Mouse (Mus musculus) fibroblast of lung, adult 2 months (primary cell): ENCODE results near the gene Reep1.

ENCODE experiments used
- DNase-seq: peaks from one replicate; pipeline ENCODE4 v3.0.0-alpha.2; 2011; ENCODE audit warnings: low read depth

The Reep1 gene

DNA sequence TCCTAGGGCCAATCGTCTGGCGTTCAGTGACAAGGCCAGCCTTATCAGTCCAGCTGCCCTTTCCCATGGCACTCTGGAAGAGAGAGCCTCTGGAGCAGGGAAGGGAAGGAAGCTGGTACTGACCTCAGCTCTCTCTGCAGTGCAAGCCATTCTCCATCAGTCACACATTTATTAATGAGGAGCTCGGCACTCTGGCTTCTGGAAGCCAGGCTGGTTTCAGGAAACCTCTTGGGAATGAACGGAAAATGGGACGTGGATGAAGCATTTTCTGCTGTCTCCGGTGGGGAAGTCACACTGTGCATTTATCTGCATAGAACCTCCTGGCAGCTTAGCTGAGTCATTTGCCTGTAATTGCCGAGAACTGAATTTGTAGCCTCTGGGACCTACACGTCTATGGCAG, 29.8 kb downstream of the Reep1 start:
- DNase-seq = no peak

DNA sequence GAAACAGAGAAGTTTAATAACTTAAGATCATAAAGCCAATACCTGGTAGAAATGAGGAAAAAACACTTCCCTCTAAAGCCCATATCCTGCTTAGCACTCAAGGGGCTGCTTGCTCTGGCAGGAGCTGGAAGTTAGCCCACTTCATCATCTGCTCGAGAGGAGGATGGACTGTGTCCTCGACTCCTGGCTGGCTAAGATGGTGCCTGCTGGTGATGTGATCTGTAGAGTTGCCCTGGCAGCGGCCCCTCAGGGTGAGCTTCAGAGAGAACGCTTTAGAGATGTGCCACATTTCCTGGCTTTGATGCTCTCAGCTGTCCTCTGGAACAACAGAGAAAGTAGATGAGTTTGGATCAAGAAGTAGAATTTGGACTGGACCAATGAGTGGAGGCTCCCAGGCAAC, 31.2 kb downstream of the Reep1 start:
- DNase-seq = no peak

DNA sequence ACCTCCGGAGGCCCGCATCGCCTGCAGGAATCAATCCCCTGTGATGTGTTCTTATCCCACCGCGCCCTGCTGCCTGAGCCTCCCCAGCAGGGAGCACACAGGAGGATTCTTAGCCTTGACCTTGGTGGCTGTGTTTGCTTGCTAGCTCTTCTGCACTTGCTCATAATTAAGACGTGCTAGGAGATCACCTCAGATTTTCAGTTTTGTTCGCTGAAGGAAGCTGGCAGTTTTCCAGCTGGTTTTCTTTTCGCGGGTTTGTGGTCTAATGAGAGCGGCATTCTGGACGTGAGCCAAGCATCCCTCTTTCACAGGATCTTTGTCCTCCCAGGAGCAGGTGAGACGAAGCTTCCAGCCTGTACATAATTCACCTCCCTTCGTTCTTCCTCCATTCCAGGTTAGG, 33.6 kb downstream of the Reep1 start:
- no peak for DNase-seq

DNA sequence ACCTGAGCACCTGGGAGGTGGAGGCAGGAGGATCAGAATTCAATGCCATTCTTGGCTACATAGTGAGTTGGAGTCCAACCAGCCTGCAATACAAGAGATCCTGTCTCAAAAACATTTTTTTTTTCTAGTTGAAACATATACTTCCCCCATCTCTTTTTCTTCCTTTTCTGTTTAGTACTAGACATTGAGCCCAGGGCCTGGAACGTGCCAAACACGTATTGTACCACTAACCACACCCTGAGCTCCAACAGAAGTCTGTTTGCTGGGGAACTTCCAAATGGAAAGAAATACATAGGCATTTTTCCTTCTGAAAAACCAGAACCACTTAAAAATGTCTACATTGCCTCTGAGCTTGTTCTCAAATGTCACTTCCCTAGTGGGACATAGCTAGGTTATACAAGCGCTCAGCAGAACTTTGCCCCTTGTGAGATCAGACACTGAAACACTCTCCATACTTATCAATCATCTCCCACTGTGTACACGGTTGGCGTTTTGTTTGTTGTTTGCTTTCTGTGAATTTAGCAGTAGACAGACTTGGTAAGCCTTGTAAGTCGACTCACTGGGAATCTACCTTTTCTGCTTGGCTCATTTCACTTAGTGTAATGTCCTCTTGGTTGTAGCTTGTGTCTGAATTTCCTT, 34.8 kb downstream of the Reep1 start:
- DNase-seq = no peak

DNA sequence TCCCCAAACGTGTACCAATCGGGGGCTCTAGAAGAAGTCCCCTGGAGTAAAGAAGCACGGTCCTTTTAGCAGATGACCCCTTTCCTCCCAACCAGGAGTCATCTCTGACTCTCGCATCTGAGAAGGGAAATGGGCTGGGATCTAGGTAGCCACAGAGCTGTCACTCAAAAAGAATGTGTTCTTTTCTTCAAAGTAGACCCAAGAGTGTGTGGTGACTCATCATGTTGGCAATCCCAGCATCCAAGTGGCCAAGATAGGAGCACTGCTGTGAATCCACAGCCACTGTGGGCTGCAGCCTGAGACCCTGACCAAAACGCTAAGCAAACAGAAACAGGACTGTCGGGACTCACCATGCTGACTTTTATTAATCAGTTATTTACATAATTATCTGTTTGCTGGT, 37.6 kb downstream of the Reep1 start:
- DNase-seq = no peak

DNA sequence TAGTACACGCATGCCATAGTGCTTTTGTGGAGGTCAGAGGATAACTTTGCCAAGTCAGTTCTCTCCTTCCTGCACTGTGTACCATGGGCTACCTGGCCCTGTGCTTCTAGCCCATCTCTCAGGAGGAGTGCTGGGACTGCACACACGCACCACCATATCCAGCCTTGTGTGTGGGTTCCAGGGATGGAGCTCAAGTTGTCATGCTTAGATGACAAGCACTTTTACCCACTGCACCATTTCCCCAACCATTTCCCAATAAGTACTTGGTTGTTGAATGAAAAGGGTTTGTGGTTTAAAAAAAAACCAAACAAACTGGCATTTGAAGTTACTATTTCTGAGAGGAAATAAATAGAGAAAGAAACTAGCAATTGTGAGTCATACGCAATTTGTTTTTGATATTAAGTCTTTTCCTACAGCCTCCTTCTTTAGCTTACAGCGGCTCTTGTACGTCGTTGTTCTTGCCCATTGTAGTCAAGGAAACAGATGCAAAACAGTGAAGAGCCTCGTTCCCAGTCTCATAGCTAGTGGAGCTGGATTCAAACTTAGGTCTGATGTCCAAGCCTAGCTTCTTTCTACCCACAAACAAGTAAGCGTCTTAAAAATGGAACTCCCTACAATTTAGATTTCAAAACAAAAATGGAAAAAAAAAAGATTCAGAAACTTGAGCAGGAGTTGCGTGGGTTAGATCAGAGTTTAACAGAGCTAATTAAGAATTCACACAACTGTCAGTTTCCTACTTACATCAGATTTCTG, 38.3 kb downstream of the Reep1 start:
- no peak for DNase-seq

DNA sequence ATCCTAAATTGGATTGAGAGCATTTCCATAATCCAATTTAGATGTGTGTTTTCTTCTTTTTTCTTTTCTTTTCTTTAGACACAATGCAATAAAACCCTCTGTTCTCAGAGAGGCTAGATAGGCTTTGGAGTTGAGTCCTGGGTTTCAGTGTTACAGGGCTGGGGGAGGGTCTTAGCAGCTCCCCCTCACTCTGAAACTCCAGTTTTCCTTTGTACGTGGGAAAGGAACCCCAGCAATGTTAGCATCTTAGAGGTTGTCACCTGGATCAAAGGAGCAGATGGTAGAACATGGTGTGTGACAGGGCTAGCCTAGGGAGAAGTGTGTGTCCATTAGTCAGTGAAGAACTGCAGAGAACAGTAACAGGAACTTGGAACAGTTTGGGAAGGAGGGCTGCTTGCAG, 38.9 kb downstream of the Reep1 start:
- no peak for DNase-seq

DNA sequence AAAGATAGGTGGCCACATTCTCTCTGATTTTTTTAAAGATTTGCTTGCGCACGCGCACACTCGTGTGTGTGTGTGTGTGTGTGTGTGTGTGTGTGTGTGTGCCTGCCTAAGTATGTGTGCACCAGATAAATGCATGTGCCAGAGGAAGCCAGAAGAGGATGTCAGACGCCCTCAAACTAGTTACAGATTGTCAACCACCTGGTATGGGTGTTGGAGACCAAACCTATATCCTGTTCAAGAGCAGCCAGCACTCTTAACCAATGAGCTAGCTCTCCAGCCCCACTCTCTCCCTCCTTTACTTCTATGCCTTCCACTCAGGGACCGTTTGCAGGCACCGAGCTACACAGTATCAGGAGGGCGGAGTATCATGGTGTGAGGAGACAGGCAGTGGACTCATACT, 39.5 kb downstream of the Reep1 start:
- no peak for DNase-seq

DNA sequence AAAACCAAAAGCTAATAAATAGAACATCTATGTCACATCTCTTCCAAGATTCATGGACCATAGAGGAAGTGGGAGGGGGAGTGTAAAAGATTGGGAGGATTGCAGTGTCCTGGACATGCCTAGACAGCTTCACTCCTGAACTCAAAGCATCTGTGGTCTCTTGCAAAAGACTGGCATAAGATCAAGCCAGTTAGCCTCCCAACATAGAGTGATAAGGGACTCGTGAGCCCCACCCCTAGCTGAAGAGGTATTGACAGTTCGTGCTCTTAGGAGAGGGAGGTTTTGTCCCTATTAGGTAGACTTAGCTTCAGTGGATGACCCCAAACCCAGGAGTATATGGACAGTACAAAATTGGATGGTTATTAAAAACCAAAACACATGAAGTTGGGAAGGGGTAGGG, 44.2 kb downstream of the Reep1 start:
- no peak for DNase-seq

DNA sequence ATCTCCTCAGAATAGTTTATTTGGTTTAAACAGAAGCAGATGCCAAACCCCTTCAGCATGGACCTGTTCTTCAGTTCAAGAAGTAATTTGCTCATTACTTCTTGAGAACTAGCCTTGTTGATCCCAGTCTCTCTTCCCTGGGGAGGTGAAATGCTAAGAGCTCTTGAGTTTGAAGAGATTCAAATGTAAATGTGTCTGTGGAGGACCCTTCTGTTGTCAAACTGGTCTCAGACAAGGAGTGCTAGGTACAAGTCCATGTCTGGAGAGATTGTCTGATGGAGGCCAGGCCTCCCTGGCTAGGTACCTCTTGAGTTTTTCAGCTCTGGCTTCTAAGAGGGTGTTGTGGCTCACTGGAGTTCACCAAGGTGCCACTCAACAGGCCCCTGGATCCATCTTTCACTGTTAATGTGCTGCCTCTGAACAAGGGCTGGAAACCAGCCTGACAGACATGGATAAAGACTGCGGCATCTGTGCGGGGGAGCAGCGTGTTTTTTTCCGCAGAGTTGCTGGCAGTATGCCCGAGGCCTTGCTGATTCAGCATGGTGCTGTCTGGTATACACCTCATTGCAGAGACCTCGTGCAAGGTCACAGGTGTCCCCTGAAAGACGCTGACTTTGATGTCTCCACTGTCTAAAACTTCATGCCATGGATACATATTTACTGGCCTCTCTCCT, 45.6 kb downstream of the Reep1 start:
- no peak for DNase-seq

DNA sequence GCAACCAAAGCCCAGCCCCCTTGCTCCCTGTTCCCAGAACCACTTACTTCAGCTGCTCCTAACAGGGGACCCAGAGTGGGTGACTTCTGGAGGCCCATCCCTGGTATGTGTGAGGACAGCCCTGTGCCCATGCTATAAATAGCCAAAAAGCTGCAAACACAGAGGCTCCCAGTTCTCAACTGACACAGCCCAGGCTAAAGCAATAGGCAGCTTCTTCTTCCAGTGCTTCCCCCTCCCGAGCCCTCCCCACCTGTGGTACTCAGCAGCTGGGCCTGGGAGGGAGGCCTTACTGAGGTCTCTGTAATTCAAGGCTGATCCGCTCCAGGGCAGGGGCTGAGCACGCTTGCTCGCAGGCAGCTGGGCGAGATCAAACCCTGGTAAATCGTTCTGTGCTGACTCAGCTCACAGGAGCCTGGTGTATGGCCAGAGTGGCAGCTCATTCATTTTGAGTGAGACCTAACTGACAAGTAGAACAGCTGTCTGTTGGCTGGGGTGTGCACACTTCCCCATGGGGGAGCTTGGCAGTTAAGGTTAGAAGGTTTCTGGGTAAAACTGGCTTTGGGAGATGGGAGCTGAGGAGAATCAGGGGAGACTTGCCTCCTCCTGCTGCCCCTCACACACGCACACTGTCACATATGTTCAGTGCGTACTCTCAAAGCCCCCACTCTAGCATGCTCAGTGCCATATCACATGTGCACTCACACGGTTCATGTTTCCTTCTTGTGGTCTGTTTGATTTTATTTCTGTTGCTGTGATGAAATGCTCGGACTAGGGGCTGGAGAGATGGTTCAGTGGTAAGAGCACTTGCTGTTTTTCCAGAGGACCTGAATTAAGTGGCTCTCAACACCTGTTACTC, 49.9 kb downstream of the Reep1 start:
- peak; percentile 36 for DNase-seq

DNA sequence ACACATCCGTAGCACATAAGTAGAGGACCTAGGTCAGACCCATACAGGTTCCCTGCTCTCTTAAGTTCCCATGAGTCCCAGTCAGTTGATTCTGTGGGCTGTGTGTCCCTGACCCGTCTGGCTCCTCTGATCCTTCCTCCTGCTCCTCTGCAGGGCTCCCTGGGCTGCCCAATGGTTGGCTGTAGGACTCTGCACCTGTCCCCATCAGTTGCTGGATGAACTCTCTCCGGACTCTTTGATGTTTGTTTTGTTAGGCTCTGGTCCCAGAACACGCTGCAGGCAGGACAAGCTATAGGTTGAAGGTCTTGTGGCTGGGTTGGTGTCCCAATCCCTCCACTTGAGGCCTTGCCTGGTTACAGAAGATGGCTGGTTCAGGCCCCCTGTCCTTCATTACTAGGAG, 51.4 kb downstream of the Reep1 start:
- DNase-seq = no peak

DNA sequence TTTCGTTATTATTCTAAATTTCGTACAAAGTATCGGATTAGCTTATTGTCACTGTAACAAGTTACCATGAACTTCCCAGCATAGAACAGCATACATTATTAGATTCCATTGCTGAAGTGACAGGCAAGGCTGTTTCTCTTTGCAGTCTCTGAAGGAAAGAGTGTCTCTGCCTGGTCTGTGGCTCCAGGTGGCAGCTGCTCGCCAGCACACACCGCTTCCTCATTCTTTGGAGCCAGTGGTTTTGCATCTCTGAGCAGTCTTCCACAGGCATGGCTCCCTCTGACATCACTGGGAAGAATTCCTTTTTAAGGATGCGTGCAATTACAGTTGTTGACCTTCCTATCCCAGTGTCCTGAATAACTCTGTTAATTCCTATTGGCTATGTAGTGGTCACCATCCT, 52.7 kb downstream of the Reep1 start:
- no peak for DNase-seq

DNA sequence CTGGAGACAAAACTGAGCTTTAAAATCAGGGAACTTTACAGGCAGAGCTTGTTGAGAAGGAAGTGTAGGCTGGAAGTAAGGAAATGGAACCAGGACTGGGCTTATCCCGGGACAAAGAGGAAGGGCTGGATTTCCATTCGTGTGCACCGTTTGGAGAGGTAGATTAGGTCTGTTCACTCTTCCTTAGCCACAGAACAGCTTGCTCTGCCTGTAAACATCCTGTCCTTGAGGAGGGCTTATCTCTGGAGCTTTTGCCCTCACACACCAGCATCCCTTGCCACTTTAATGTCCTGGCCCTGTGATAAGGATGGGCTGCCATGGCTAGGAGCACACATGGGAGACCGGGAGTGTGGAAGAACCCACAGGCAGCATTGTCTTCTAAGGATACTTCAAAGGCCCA, 60.4 kb downstream of the Reep1 start:
- DNase-seq = no peak

DNA sequence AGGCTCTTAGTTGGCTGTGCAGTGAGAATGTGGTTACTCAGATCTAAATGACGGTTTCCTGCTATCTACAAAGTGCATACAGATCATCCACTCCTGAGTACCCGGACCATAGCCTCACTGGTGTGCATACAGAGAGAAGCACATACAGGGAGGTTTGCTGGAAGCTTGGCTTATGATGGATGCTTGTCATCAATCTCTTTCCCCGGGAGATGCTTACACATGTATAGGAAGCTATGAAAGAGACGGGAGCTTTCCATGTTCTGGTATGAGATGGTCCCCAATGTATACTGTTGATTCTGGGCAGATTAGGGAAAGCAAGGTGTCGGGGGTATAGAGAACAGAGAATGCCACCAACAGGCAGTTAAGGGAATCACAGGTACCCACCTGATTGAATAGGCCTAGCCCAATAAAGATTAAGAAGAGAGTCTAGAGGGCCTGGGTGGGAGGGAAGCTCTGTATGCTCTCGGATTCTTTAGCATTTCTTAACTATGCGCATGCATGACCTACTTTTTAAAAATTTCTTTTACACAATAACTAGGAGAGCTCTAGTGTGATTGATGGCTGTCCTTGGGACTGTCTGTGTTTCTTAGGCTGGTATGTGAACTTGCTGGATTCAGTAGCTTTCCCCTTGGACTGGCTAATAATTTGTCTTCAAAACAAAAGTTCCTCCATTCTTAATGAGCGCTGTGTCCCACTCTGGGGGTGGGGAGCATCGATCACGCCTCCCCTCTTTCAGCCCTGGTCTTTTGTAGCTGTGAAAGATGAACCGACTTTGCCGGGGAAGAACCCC, 62.7 kb downstream of the Reep1 start:
- no peak for DNase-seq

DNA sequence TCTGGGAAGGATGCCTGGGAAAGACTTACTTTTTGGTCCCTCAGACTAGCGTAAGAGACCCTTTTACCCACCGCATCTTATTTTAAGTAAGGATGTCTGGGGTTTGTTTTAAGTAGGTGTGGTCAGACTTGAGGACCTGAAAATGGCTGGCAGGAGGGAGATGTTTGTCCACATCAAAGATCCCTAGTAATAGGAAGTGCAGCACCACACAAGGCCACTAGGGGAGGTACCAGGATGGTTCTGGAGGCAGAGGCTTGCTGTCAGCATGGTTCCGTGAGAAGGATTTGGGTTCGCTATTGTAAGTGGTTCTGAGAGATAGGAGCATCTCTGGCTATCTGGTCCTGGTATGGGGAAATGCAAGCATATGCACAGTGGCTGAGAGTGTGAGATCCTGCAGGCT, 63.5 kb downstream of the Reep1 start:
- DNase-seq = no peak

DNA sequence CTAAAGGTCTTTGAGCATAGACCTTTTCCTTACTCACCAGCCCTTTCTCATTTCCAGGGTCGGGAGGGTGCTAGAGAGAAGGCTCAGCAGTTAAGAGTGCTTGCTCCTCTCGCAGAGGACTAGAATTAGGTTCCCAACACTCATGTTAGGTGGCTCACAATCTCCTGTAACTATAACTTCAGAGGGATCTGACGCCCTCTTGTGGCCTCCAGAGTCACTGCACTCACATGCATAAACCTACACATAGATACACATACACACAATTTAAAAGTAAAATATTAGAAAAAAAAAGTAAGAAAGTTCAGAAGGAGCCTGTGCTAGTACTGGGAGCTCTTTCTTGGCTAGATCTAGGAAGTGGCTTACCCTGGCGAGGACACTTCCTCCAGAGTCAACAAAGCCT, 63.9 kb downstream of the Reep1 start:
- no peak for DNase-seq

DNA sequence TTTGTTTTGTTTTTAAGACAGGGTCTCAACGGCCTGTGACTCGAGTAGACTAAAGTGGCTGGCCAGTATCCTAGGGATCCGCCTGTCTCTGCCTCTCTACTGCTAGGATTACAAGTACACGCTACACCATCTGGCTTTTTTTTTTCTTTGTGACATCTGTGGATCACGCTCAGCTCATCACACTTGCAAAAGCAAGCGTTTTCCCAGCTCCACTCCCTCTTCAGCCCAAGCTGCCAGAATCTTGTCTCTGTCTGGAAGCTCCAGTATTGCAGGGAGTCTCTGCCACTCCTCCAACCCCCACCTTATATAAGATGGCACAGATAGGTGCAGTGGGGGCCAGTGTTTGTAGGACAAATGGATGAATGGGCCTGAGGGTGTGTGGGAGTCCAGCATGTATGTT, 64.8 kb downstream of the Reep1 start:
- DNase-seq = no peak

DNA sequence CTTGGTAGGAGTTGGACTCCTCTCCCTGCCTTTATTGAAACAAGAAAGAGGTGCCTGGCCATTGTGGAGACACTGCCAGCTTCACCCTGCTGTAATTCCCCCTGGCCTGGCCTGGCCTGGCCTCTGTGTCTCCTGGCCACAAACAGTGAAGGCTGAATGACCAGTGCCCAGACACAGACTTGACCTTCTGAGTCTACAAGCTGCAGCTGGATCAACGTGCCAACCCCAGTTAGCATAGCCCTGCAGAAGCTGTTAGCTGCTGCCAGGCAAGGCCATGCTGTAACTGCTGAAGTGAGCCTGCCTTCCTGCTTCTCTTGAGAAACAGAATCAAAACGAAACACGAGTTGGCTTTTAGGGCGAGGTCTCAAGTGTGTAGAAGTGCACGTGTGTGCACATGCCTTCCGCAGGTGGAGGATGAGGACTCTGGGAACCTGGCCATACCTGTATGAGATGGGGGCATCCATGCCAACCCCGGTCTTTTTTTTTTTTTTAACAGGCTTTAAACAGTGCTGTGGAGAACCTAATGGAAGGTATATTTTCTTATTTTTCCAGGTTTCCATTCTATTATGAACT, 65.4 kb downstream of the Reep1 start:
- DNase-seq = no peak

DNA sequence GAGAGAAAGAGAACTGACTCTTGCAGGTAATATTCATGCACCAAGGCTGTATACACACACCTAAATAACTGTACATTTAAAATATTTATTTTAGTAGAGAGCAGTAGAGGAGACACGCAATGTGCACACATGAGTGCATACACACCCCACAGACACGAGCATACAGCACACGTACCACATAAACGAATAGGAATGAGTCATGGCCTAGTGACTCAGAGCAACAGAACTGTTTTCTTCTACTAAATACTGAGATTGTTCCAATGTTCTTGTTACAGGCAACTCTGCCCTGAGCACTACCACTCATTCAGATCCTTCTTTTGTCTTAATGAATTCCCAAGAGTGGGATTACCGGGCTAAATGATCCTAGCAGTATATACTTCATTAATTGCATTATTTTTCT, 70.7 kb downstream of the Reep1 start:
- no peak for DNase-seq

DNA sequence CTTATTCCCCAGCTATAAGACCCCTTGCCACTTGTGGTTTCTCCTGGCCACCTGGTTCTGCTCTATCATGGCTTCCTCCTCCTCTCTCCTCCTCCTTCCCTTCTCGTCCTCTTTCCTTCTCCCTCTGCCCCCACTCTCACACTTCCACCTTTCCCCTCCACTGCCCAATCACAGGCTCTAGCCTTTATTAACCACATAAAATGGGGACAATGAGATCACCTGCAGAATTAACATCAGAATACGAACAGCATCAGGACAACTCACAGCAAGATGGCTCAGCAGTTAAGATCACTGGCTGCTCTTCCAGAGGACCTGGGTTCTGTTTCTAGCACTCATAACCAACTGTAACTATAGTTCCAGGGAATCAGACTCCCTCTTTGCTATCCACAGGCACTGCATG, 72.5 kb downstream of the Reep1 start:
- DNase-seq = no peak
